Comparison of ENCODE assay signal across 8 mouse cellular contexts in the genomic region with DNA sequence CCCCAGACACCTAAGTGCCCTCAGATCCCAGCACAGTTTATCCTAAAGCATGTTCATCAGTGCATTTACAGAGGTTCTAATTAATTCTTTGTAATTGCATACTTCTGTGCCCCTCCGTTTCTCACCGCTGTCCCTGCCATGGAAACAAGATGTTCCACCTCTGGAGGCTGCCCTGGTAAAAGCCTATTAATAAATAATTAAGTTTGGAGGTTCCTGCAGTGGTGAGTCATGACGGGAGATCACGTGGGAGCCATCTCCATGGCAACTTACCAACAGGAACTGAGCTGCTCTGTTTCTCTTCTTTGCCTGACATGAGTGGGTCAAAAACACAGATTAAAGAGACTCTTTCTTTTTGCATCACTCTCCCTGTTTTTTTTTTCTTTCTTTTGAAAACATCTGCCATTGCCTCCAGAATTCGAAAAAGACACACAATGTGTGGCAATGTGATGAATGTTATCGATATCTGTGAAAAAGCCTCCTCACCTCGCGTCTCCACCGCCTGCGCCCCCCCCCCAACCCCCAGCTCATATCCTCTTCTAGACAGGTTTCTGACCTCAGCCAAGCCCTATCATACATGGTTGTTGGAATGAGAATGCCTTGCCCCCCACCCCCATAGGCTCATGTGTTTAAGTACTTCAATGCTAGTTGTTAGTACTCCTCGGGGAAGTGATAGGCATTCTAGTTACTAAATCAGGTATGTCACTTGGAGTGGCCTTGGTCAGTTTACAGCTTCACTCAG.
DNase-seq lines count a peak whose midpoint lies in the region; ATAC-seq lines count a peak whose summit lies in the region.
"Had no signal": no experiment of that assay in that cellular context is flagged by ENCODE, and none has a peak within 500 bp of the region (broad histone marks: within the 10 kb centered on the region; RNA-seq: fewer than 3 reads in every experiment).

No protein-coding gene starts in this region.

- no peaks in the 10 kb centered on the region for H3K9me3 ChIP-seq in midbrain, embryonic 12.5 days
- H3K9me3 ChIP-seq: limb, embryonic 12.5 days had no signal

- H3K36me3 ChIP-seq in midbrain, embryonic 12.5 days = no peaks in the 10 kb centered on the region
- H3K36me3 ChIP-seq: limb, embryonic 12.5 days had no signal

- no peaks in the 10 kb centered on the region for H3K27me3 ChIP-seq in midbrain, embryonic 12.5 days
- H3K27me3 ChIP-seq: limb, embryonic 12.5 days had no signal

- peak; percentile 92 for ATAC-seq in midbrain, embryonic 12.5 days (ENCODE audit: low FRiP score, low read depth)

- H3K27ac ChIP-seq in midbrain, embryonic 12.5 days (replicated peaks) = 0 out of 2 replicates have a peak overlapping the region, but pooled peaks have one; percentile 5
- H3K27ac ChIP-seq: limb, embryonic 12.5 days had no signal

- no peak overlapping the region for H3K4me3 ChIP-seq in midbrain, embryonic 12.5 days
- H3K4me3 ChIP-seq: limb, embryonic 12.5 days had no signal

- peaks cover 9% of the 10 kb centered on the region for H3K4me1 ChIP-seq in midbrain, embryonic 12.5 days
- H3K4me1 ChIP-seq: limb, embryonic 12.5 days had no signal

- H3K9ac ChIP-seq in midbrain, embryonic 12.5 days (replicated peaks) = no peak overlapping the region
- H3K9ac ChIP-seq: limb, embryonic 12.5 days had no signal

- peak overlapping the region; percentile 24; the same call in 1 of the 2 replicates for H3K4me2 ChIP-seq in midbrain, embryonic 12.5 days (replicated peaks)
- H3K4me2 ChIP-seq: limb, embryonic 12.5 days had no signal

- WGBS in midbrain, embryonic 12.5 days = 58% methylated on average over 11 of the region's 11 CpGs

- peak; percentile 93 for DNase-seq in MN1 (ENCODE audit: low spot score)
- peak; percentile 55 for DNase-seq in adrenal gland, postnatal 10 days
- peak; percentile 4 to 28 for DNase-seq in frontal cortex, postnatal 25 days (ENCODE audit: low spot score in 2 of 2)
- DNase-seq in kidney, postnatal 25 days = peak; percentile 41 to 49
- DNase-seq in testis, postnatal 10 days (ENCODE audit: low spot score) = peak; percentile 38
- DNase-seq in thymus, postnatal 36 days = no peak

Comparison
In these comparisons a context has a peak if more than half of its experiments do, and no peak if none do; other contexts are left out.
1. DNase-seq: peak in MN1 (single experiment), adrenal gland, postnatal 10 days (single experiment), frontal cortex, postnatal 25 days (2 of 2), kidney, postnatal 25 days (2 of 2) and testis, postnatal 10 days (single experiment); none in thymus, postnatal 36 days (0 of 2).